Mouse (Mus musculus): ENCODE measurements around the gene Fam89a. TPM values are rescaled to one million over a fixed set of nuclear protein-coding genes. Genes with fewer than 3 reads are reported as not detected.
A peak's percentile ranks its signal among the peaks of the same experiment; 100 is the strongest.

The Fam89a gene
- total RNA-seq, 4 experiments from 2014 or later = 0.31 to 0.51 (median 0.36) TPM; not detected in 1

DNA sequence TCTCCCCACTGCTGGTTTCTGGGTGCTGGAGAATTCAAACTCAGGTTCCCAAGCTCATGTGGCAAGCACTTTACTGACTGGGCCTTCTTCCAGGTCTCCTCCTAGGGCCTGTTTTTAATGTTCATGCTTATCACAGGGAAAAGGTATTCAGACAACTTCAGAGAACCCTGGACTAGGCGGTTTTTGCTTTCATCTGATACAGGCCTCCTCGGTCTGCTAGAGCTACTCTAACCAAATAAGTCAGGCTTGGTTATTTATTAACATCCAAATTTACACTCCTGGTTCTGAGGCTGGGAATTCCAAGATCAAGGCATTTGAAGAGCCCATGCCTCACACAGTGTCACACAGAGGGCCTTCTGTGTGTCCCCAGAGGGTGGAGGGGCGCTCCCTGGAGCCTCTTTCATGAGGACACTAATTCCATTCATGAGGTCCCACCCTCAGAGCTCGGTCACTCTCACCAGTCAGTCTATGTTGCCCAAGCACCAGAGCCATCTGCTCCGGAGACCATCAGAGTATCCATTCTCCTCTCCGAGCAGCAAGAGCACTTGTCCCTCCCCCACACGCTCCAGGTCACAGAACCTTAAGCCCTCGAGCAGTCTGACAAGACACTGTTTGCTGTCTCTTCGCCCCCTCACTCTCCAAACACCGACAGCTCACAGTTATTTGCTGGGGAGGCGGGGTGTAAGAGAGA is 2.6 kb upstream of the Fam89a start:
- DNase-seq (ENCODE audit: low spot score in 2 of 2) = no peak

DNA sequence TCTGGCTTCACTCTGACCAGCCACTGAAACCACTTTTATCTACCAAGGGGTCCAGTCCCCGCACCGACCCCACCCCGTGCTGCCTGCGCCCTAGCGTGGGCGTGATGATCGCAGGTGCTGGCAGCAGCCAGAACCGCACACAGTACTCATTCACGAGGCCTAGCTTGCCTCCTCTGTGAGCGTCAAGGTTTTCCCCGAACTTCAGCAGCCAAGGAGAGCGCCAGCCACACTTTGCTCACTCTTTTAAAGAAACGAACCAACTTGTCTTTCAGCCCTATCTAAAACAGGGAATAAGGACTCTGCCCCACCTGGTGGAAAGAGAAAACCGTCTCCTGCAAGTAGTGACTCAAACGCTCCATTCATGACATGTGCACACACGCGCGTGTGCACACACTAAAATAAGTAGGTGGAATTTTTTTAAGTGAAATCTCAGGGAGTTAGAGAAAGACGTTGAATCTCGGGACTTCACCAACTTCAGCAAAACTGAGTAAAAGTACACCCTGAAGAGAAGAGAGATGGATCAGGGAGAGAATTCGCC is 762 bp upstream of the Fam89a start:
- no peak for DNase-seq (ENCODE audit: low spot score in 2 of 2)

GRCm38 (mm10) chr8:124751191-124751590 is 441 bp downstream of the Fam89a start:
- DNase-seq (ENCODE audit: low spot score in 2 of 2) = no peak

DNA sequence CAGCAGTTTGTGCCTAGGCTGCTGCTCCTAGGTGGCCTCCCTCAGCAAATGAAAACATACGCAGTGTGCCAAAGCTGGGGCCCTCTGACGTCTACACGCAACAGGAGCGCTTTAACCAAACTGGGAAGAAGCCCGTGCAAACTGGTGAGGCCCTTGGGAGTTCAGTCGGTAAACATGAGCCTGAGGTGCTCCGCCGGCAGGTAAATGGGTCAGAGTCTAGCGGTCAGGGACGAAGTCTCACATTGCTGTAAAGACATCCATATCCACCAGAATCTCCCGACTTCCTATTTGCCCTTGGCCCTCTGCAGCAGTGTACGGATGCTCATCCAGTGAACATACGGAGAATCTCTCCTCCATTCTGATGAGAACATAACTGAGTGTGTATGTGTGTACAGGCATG is 5.0 kb downstream of the Fam89a start:
- DNase-seq (ENCODE audit: low spot score in 2 of 2) = no peak

GRCm38 (mm10) chr8:124739268-124739667 is 12.4 kb downstream of the Fam89a start:
- no peak for DNase-seq (ENCODE audit: low spot score in 2 of 2)

DNA sequence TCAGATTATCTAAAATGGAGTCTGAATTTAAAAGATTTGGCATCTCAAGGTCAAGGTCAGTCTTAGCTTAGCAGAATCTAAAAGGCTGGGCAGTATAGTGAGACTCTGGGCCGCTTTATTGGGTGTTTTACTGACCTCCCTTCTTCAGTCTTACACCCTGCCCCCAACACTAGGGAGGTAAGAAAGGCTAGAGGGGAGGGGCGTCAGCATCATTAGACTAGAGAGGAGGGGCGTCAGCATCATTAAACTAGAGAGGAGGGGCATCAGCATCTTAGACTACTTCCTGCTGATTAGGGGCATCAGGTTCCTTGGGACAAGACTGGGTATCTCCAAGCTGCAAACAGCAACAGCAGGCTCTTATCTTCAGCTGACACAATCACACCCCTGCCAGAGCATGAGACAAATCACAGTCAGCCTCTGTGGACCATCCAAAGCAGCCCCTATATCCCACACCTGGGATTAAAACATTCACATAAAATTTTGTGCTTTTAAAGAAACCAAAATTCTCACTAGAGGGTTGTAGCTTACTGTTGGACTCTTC is 16.2 kb downstream of the Fam89a start:
- DNase-seq (ENCODE audit: low spot score in 2 of 2) = no peak

GRCm38 (mm10) chr8:124732828-124733227 is 18.8 kb downstream of the Fam89a start:
- no peak for DNase-seq (ENCODE audit: low spot score in 2 of 2)

- DNase-seq (ENCODE audit: low spot score in 2 of 2) = no peak
These were observed 27.3 kb downstream of the Fam89a start for GRCm38 (mm10) chr8:124724301-124724700.

DNA sequence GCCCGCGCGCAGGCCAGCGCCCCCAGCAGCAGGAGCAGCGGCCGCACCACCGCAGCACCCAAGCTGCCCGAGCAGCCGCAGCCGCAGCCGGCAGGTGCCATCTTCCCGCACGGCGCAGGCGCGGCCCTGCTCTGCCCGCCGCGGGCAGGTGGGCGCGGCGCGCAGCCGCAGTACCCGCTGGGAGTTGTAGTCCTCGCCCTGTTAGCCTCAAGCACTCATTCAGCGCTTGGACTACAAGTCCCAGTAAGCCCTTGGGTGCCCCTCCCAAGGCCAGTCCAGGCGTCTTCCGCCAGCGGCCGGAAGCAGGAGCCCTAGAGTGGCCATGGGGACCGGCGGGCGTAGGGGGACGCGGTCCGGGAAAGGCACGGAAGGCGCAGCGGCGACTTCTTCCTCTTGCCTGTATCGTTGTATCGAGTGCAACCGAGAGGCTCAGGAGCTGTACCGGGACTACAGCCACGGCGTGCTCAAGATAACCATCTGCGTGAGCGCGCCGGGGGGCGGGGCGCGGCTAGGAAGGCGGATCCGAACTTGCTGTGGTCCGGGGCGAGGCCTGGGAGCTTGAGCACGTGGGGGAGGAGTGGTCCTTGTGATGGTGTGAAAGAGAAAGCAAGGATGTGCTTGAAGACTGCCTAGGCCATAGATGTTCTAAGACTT is 29.6 kb downstream of the Fam89a start, which contains the start of the genes Ttc13 and Arv1:
Gene Ttc13 (minus strand): TSS at position 122 of the 654 bp plus-strand sequence.
Gene Arv1 (plus strand): TSS at position 278 of the 654 bp plus-strand sequence.
- peak; percentile 93 to 94 for DNase-seq (ENCODE audit: low spot score in 2 of 2)

GRCm38 (mm10) chr8:124720938-124721861 is 30.4 kb downstream of the Fam89a start:
- DNase-seq (ENCODE audit: low spot score in 2 of 2) = peak; percentile 15 to 19

DNA sequence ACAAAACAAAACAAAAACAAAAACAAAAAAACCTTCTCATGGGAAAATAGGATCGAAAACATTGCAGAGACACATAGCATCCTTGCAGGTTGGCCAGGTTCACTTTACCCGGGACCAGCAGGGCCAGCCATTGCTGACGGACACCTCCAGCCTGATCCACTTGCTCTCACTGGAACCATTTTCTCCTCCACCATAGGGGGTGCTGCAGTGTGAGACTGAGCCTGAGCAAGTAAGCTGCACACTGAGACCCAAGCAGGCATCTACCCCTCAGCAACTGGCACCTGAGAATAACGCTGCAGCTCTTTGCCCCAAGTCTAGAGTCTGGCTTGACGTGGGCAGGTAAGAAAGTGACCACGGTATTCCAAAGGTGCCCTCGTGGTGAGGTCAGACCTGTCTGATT is 31.5 kb downstream of the Fam89a start:
- no peak for DNase-seq (ENCODE audit: low spot score in 2 of 2)

- no peak for DNase-seq (ENCODE audit: low spot score in 2 of 2)
These were observed 35.9 kb downstream of the Fam89a start for GRCm38 (mm10) chr8:124715736-124716135.

DNA sequence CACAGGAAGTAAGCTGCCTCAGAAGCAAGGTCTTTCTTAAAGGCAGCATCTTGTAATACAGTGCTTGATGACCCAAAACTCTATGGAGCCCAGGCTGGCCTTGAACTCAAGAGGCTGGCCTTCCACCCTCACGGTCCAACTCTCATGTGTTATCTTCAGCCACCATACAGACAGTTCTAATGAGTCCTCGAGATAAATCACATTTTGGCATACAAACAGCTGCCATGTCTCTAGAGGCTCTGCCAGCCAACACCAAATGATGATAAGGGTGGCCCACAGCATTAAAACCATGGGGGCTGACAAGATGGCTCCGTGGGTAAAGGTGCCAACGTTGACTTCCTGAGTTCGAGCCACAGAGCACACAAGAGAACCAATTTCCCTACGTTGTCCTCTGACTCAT is 38.4 kb downstream of the Fam89a start:
- no peak for DNase-seq (ENCODE audit: low spot score in 2 of 2)

- DNase-seq (ENCODE audit: low spot score in 2 of 2) = no peak
These were observed 45.8 kb downstream of the Fam89a start for GRCm38 (mm10) chr8:124705823-124706222.

GRCm38 (mm10) chr8:124704376-124704775 is 47.3 kb downstream of the Fam89a start:
- no peak for DNase-seq (ENCODE audit: low spot score in 2 of 2)

- no peak for DNase-seq (ENCODE audit: low spot score in 2 of 2)
These were observed 48.1 kb downstream of the Fam89a start for GRCm38 (mm10) chr8:124703526-124703925.

DNA sequence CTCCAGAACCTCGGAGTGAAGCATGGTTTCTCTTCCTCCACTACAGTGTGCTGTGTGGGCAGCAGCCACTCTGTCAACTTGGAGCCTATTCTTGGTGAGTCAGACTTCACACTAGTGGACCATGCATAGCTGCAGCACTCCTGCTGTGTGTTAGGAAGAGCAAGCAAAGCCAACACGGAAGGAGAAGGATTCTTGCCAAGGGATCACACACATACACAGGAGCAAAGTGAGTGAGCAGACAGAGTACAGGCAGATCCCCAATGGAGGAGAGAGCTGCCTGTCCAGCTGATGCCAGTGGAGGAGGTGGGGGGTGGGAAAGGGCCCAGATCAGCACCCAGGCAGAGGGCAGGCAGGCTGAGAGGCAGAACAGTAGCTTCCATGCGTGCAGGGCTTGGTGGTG is 49.4 kb downstream of the Fam89a start:
- no peak for DNase-seq (ENCODE audit: low spot score in 2 of 2)

- no peak for DNase-seq (ENCODE audit: low spot score in 2 of 2)
These were observed 50.6 kb downstream of the Fam89a start for GRCm38 (mm10) chr8:124701023-124701422.

DNA sequence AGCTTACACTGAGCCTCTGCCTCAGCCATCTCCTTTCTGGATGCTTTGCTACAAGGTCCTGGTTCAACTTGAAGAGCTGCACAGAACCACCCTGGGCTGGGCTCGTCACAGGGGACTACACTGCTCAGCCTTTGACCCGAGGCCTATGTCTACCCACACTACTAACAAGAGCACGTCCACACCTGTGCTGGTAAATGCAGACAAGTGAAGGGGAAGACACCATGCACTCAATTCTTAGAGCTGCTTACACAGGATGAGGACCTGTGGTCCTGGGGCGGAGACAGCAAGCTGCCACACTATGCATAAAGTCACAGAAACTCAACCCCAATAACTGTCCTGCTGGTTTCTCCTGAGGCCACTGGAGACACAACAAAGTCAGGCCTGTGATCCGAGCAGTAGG is 51.4 kb downstream of the Fam89a start:
- no peak for DNase-seq (ENCODE audit: low spot score in 2 of 2)

- no peak for DNase-seq (ENCODE audit: low spot score in 2 of 2)
These were observed 56.1 kb downstream of the Fam89a start for GRCm38 (mm10) chr8:124695424-124696100.

- DNase-seq (ENCODE audit: low spot score in 2 of 2) = no peak
These were observed 59.9 kb downstream of the Fam89a start for GRCm38 (mm10) chr8:124691706-124692105.

Measured in gastrocnemius, adult 8-10 months (tissue).